Mouse (Mus musculus) heart, postnatal 0 days (tissue): ENCODE measurements at regions not wholly inside any gene's neighbourhood (a gene's known extent, or its start where the extent isn't known, plus 50 kb on each side); places are given as distances from the start of the nearest gene placed in this dataset.

Source experiments
- CTCF ChIP-seq: IDR thresholded peaks from 2 replicates; pipeline ENCODE4 v1.5.1; 2016; ENCODE audit warnings: antibody characterized with exemption, control low read depth, low read depth
- EP300 ChIP-seq: IDR thresholded peaks from 2 replicates; pipeline ENCODE4 v1.6.1; 2016; ENCODE audit warnings: antibody characterized with exemption, low read depth

DNA sequence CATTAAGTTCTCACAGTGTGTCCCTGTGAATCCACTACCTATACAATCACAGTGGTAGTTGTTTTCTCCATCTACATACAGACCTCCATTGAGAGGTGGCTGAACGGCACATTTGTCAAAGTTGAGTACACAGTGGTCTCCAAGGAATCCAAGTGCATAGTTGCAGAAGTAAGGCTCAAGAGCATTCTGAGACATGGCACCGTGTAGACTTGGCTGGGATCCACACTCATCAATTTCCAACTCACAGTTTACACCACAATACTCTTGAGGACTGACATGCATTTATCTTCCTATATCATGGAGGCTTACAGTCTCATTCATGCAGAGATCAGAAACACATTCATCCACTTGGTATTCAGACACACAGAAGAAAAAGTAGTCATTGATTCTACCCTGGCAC lies 2122.2 kb downstream of the 9330182O14Rik start:
- no peak for TF ChIP-seq EP300
- TF ChIP-seq CTCF = no peak
